ENCODE assay signal across 23 mouse cellular contexts in the genomic region with DNA sequence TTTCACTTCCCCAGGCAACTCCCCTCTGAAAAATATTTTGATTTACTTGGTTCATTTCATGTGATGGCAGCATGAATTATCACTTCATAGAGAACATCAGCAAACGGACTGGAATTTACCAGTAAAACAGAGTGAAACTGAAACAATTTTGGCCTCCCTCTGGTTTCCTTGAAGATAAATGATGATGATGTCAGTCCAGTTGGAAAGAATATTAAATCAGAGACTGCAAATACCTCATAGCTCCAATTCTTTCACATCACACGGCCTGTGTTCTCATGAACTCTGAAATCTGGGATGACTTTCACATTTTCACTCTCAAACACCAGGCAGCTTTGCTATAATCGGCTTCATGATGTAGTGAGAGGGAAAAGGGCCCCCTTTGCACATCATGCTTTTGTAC.
DNase-seq lines count a peak whose midpoint lies in the region; ATAC-seq and TF ChIP-seq lines count a peak whose summit lies in the region.
"Had no signal": no experiment of that assay in that cellular context is flagged by ENCODE, and none has a peak within 500 bp of the region (broad histone marks: within the 10 kb centered on the region; RNA-seq: fewer than 3 reads in every experiment).

No protein-coding gene starts in this region.

- no peak overlapping the region for H3K4me2 ChIP-seq in intestine, embryonic 15.5 days (replicated peaks)
- no peak overlapping the region for H3K4me2 ChIP-seq in intestine, embryonic 16.5 days (ENCODE audit: low read depth, low read length)
- H3K4me2 ChIP-seq in lung, embryonic 16.5 days (ENCODE audit: low read depth, low read length) = no peak overlapping the region
- H3K4me2 ChIP-seq: heart, embryonic 13.5 days; hindbrain, embryonic 13.5 days; limb, embryonic 12.5 days; liver, embryonic 12.5 days; neural tube, embryonic 15.5 days had no signal

- WGBS in intestine, embryonic 15.5 days = 41% methylated on average over 3 of the region's 3 CpGs
- WGBS in intestine, embryonic 16.5 days = 51% methylated on average over 3 of the region's 3 CpGs
- 41% methylated on average over 3 of the region's 3 CpGs for WGBS in lung, embryonic 16.5 days

- no peaks in the 10 kb centered on the region for H3K36me3 ChIP-seq in intestine, embryonic 15.5 days
- no peaks in the 10 kb centered on the region for H3K36me3 ChIP-seq in intestine, embryonic 16.5 days (ENCODE audit: control insufficient read depth, insufficient read depth, low read length)
- H3K36me3 ChIP-seq in lung, embryonic 16.5 days (ENCODE audit: control insufficient read depth, insufficient read depth, low read length) = no peaks in the 10 kb centered on the region
- H3K36me3 ChIP-seq: heart, embryonic 13.5 days; hindbrain, embryonic 13.5 days; limb, embryonic 12.5 days; liver, embryonic 12.5 days; neural tube, embryonic 15.5 days had no signal

- H3K9ac ChIP-seq in intestine, embryonic 15.5 days = no peak overlapping the region
- no peak overlapping the region for H3K9ac ChIP-seq in intestine, embryonic 16.5 days (ENCODE audit: low read depth, low read length)
- H3K9ac ChIP-seq in lung, embryonic 16.5 days (ENCODE audit: low read length) = no peak overlapping the region
- H3K9ac ChIP-seq: forebrain, postnatal 0 days; heart, embryonic 13.5 days; hindbrain, embryonic 13.5 days; limb, embryonic 12.5 days; liver, embryonic 12.5 days; neural tube, embryonic 15.5 days had no signal

- H3K4me3 ChIP-seq in intestine, embryonic 15.5 days (replicated peaks) = no peak overlapping the region
- H3K4me3 ChIP-seq in intestine, embryonic 16.5 days (ENCODE audit: low read length) = no peak overlapping the region
- no peak overlapping the region for H3K4me3 ChIP-seq in lung, embryonic 16.5 days (ENCODE audit: low read length)
- H3K4me3 ChIP-seq in bone marrow macrophage, adult 2 months (ENCODE audit: insufficient read depth, low read length) = no peak overlapping the region
- H3K4me3 ChIP-seq: heart, embryonic 13.5 days; hindbrain, embryonic 13.5 days; limb, embryonic 12.5 days; liver, embryonic 12.5 days; neural tube, embryonic 15.5 days had no signal

- DNase-seq in lung, postnatal 14 days = no peak
- DNase-seq in mesoderm, embryonic 11.5 days (ENCODE audit: low read depth, low spot score) = peak; percentile 48
- DNase-seq in right cerebral cortex, postnatal 10 days (ENCODE audit: low spot score in 2 of 2) = no peak
- DNase-seq: adrenal gland, postnatal 14 days; cerebellum, adult 11 months; cerebellum, adult 9-11 months; forebrain, postnatal 0 days; gastrocnemius, postnatal 36 days; heart, postnatal 36 days; kidney, adult 8-10 months; kidney, postnatal 36 days; layer of hippocampus, postnatal 36 days; lung, adult 18-20 months; spleen, adult 18-20 months had no signal

- TF ChIP-seq CTCF in bone marrow macrophage, adult 2 months (IDR thresholded peaks at IDR 0.05; ENCODE audit: low read depth, low read length) = no peak

- no peak overlapping the region for H3K27ac ChIP-seq in intestine, embryonic 15.5 days
- no peak overlapping the region for H3K27ac ChIP-seq in intestine, embryonic 16.5 days (ENCODE audit: low read length)
- H3K27ac ChIP-seq in lung, embryonic 16.5 days (ENCODE audit: low read length) = no peak overlapping the region
- peak overlapping the region; percentile 39 for H3K27ac ChIP-seq in bone marrow macrophage, adult 2 months (ENCODE audit: insufficient read depth, low read depth, low read length)
- H3K27ac ChIP-seq: heart, embryonic 13.5 days; hindbrain, embryonic 13.5 days; limb, embryonic 12.5 days; liver, embryonic 12.5 days; neural tube, embryonic 15.5 days had no signal

- H3K9me3 ChIP-seq in intestine, embryonic 15.5 days = no peaks in the 10 kb centered on the region
- no peaks in the 10 kb centered on the region for H3K9me3 ChIP-seq in intestine, embryonic 16.5 days (ENCODE audit: control insufficient read depth, low read length)
- no peaks in the 10 kb centered on the region for H3K9me3 ChIP-seq in lung, embryonic 16.5 days (ENCODE audit: control insufficient read depth, low read length)
- H3K9me3 ChIP-seq: heart, embryonic 13.5 days; hindbrain, embryonic 13.5 days; limb, embryonic 12.5 days; liver, embryonic 12.5 days; neural tube, embryonic 15.5 days had no signal

- no peaks in the 10 kb centered on the region for H3K4me1 ChIP-seq in intestine, embryonic 15.5 days (replicated peaks)
- H3K4me1 ChIP-seq in intestine, embryonic 16.5 days (ENCODE audit: control insufficient read depth, insufficient read depth, low read length) = no peaks in the 10 kb centered on the region
- H3K4me1 ChIP-seq in lung, embryonic 16.5 days (replicated peaks; ENCODE audit: control insufficient read depth, insufficient read depth, low read length) = 0 out of 2 replicates have a peak, but pooled peaks cover 2% of the 10 kb centered on the region
- H3K4me1 ChIP-seq in bone marrow macrophage, adult 2 months (ENCODE audit: control insufficient read depth, insufficient read depth, low read length) = peaks cover 14% of the 10 kb centered on the region
- H3K4me1 ChIP-seq: hindbrain, embryonic 13.5 days; limb, embryonic 12.5 days; liver, embryonic 12.5 days; neural tube, embryonic 15.5 days had no signal

- ATAC-seq in intestine, embryonic 15.5 days = 0 out of 2 replicates have a peak, but pooled peaks have one; percentile 28
- ATAC-seq in intestine, embryonic 16.5 days = no peak
- ATAC-seq in lung, embryonic 16.5 days (ENCODE audit: low read depth) = peak; percentile 41; the same call in 1 of the 2 replicates
- ATAC-seq: forebrain, postnatal 0 days; liver, embryonic 12.5 days had no signal

- H3K27me3 ChIP-seq in intestine, embryonic 15.5 days (replicated peaks) = no peaks in the 10 kb centered on the region
- no peaks in the 10 kb centered on the region for H3K27me3 ChIP-seq in intestine, embryonic 16.5 days (replicated peaks; ENCODE audit: control insufficient read depth, insufficient read depth, low read length)
- no peaks in the 10 kb centered on the region for H3K27me3 ChIP-seq in lung, embryonic 16.5 days (ENCODE audit: control insufficient read depth, insufficient read depth, low read depth, low read length)
- H3K27me3 ChIP-seq: heart, embryonic 13.5 days; hindbrain, embryonic 13.5 days; limb, embryonic 12.5 days; liver, embryonic 12.5 days; neural tube, embryonic 15.5 days had no signal

- no peak for TF ChIP-seq POLR2A in bone marrow macrophage, adult 2 months (IDR thresholded peaks at IDR 0.05; ENCODE audit: borderline replicate concordance, low read depth, low read length)
